Mouse (Mus musculus) embryonic facial prominence, embryonic 12.5 days (tissue): ENCODE measurements around the gene Ccl22. TPM values are rescaled to one million over a fixed set of nuclear protein-coding genes. Genes with fewer than 3 reads are reported as not detected.

Experiments used
- ATAC-seq: fragments of 200-750 bp; cut with Nextera tagmentation; 2 replicates; pipeline ENCODE4 v1.8.0; 2017; ENCODE audit not compliant: insufficient number of reproducible peaks, insufficient read depth, low FRiP score, low TSS enrichment
- H3K27ac ChIP-seq: fragments of 300-500 bp; sonication (generic); 2 replicates; pipeline ENCODE4 v1.5.1; 2016; ENCODE audit warnings: mild to moderate bottlenecking
- H3K27me3 ChIP-seq: fragments of 300-500 bp; sonication (generic); 2 replicates; pipeline ENCODE4 v1.6.1; 2016; ENCODE audit warnings: mild to moderate bottlenecking, moderate library complexity
- H3K36me3 ChIP-seq: fragments of 300-500 bp; sonication (generic); 2 replicates; pipeline ENCODE4 v1.6.1; 2016; ENCODE audit warnings: mild to moderate bottlenecking
- H3K4me1 ChIP-seq: fragments of 300-500 bp; sonication (generic); 2 replicates; pipeline ENCODE4 v1.6.1; 2016
- H3K4me2 ChIP-seq: fragments of 300-500 bp; sonication (generic); replicated peaks from 2 replicates; pipeline ENCODE4 v1.6.1; 2016; ENCODE audit warnings: mild to moderate bottlenecking, moderate library complexity
- H3K4me3 ChIP-seq: fragments of 300-500 bp; sonication (generic); 2 replicates; pipeline ENCODE4 v1.5.1; 2016; ENCODE audit warnings: mild to moderate bottlenecking
- H3K9ac ChIP-seq: fragments of 300-500 bp; sonication (generic); 2 replicates; pipeline ENCODE4 v1.6.1; 2016; ENCODE audit warnings: mild to moderate bottlenecking, moderate library complexity
- H3K9me3 ChIP-seq: fragments of 300-500 bp; sonication (generic); 2 replicates; pipeline ENCODE4 v1.6.1; 2016; ENCODE audit warnings: mild to moderate bottlenecking, moderate library complexity
- WGBS: fragments of 180-500 bp; shearing (Covaris S2); methylation state at CpG from one replicate; pipeline ENCODE4 v1.1.7; 2016; 5-methylcytosine and 5-hydroxymethylcytosine counted together
- polyA plus RNA-seq: library from polyadenylated mRNA; unstranded; fragments of >200 nt; fragmentation: Nextera tagmentation; extraction: Ambion mirVana; gene quantifications from 2 replicates; pipeline ENCODE4 v1.2.1, GENCODE M21; 2016

Ccl22 gene
- not detected in 2 replicates for polyA plus RNA-seq

- Histone ChIP-seq H3K4me1 (0 out of 2 replicates have a peak, but pooled peaks cover 2% of the 10 kb centered on the region), H3K27ac (no peak within 1 kb of the TSS), H3K9ac (no peak within 1 kb of the TSS), H3K4me3 (no peak within 1 kb of the TSS), H3K36me3 (no peaks in the 10 kb centered on the region), H3K27me3 (no peaks in the 10 kb centered on the region), H3K4me2 (no peak within 1 kb of the TSS), H3K9me3 (no peaks in the 10 kb centered on the region)
- 88% methylated on average over 7 of the region's 7 CpGs for WGBS
- ATAC-seq: no peak
Observed at GRCm38 (mm10) chr8:94745476-94746184, at the start of gene Ccl22. Gene Ccl22, plus strand, starts transcription at chr8:94745590.

- Histone ChIP-seq H3K9me3 (no peaks in the 10 kb centered on the region), H3K9ac (no peak within 1 kb of the TSS), H3K4me1 (peaks cover 13% of the 10 kb centered on the region), H3K36me3 (no peaks in the 10 kb centered on the region), H3K4me2 (peak within 1 kb of the TSS; percentile 86), H3K4me3 (peak within 1 kb of the TSS; percentile 44), H3K27ac (no peak within 1 kb of the TSS), H3K27me3 (peaks cover 64% of the 10 kb centered on the region)
- under 1% methylated on average over 41 of the region's 41 CpGs for WGBS
- peak; percentile 43; the same call in 1 of the 2 replicates for ATAC-seq
Observed at GRCm38 (mm10) chr8:94695994-94696384, 49.4 kb upstream of the Ccl22 start, which contains the start of gene Pllp. Gene Pllp, minus strand, starts transcription at chr8:94696278.

GRCm38 (mm10) chr8:94696566-94696965, 48.8 kb upstream of the Ccl22 start:
- H3K9ac ChIP-seq: no peak overlapping the region
- no peaks in the 10 kb centered on the region for H3K36me3 ChIP-seq
- H3K4me2 ChIP-seq: peak overlapping the region; percentile 86
- H3K27ac ChIP-seq: no peak overlapping the region
- H3K27me3 ChIP-seq: peaks cover 64% of the 10 kb centered on the region
- WGBS: 39% methylated on average over 3 of the region's 3 CpGs
- H3K9me3 ChIP-seq: no peaks in the 10 kb centered on the region
- no peak for ATAC-seq
- H3K4me3 ChIP-seq: peak overlapping the region; percentile 44
- H3K4me1 ChIP-seq: peaks cover 13% of the 10 kb centered on the region

GRCm38 (mm10) chr8:94697956-94698355, 47.4 kb upstream of the Ccl22 start:
- H3K36me3 ChIP-seq: no peaks in the 10 kb centered on the region
- H3K27ac ChIP-seq: no peak overlapping the region
- H3K27me3 ChIP-seq: peaks cover 53% of the 10 kb centered on the region
- H3K4me2 ChIP-seq: no peak overlapping the region
- H3K4me1 ChIP-seq: peaks cover 13% of the 10 kb centered on the region
- ATAC-seq: no peak
- H3K9ac ChIP-seq: no peak overlapping the region
- WGBS: 72% methylated on average over 6 of the region's 6 CpGs
- H3K4me3 ChIP-seq: no peak overlapping the region
- no peaks in the 10 kb centered on the region for H3K9me3 ChIP-seq

GRCm38 (mm10) chr8:94699366-94699765, 46.0 kb upstream of the Ccl22 start:
- Histone ChIP-seq H3K27me3 (peaks cover 40% of the 10 kb centered on the region), H3K27ac (no peak overlapping the region), H3K4me1 (peaks cover 13% of the 10 kb centered on the region), H3K9ac (no peak overlapping the region), H3K36me3 (no peaks in the 10 kb centered on the region), H3K4me3 (no peak overlapping the region), H3K4me2 (no peak overlapping the region), H3K9me3 (no peaks in the 10 kb centered on the region)
- 67% methylated on average over 16 of the region's 16 CpGs for WGBS
- no peak for ATAC-seq

GRCm38 (mm10) chr8:94700421-94700935, 44.9 kb upstream of the Ccl22 start:
- Histone ChIP-seq H3K9me3 (no peaks in the 10 kb centered on the region), H3K4me1 (peaks cover 10% of the 10 kb centered on the region), H3K4me2 (no peak overlapping the region), H3K9ac (no peak overlapping the region), H3K27me3 (peaks cover 29% of the 10 kb centered on the region), H3K36me3 (no peaks in the 10 kb centered on the region), H3K4me3 (no peak overlapping the region), H3K27ac (no peak overlapping the region)
- ATAC-seq: no peak
- 90% methylated on average over 4 of the region's 4 CpGs for WGBS

DNA sequence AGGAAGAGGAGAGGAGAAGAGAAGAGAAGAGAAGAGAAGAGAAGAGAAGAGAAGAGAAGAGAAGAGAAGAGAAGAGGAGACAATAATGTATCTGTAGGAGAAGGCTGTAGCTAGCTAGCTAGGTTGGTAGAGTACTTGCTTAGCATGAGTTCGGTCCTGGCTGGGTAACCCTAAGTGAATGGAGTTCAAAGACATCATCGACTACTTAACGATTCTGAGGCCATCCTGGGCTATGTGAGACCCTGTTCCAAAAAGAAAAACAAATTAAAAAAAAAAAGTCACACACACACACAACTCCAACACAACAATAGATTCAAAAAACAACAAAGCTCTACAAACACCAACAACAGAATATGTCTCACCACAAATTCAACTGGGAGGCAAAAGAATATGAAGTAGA, 43.2 kb upstream of the Ccl22 start:
- no peaks in the 10 kb centered on the region for H3K36me3 ChIP-seq
- H3K27ac ChIP-seq: no peak overlapping the region
- no peaks in the 10 kb centered on the region for H3K4me1 ChIP-seq
- 68% methylated on average over 3 of the region's 3 CpGs for WGBS
- no peak overlapping the region for H3K9ac ChIP-seq
- peak overlapping the region; percentile 52 for H3K4me2 ChIP-seq
- ATAC-seq: no peak
- H3K4me3 ChIP-seq: peak overlapping the region; percentile 49; the same call in 1 of the 2 replicates
- peaks cover 12% of the 10 kb centered on the region for H3K27me3 ChIP-seq
- no peaks in the 10 kb centered on the region for H3K9me3 ChIP-seq

DNA sequence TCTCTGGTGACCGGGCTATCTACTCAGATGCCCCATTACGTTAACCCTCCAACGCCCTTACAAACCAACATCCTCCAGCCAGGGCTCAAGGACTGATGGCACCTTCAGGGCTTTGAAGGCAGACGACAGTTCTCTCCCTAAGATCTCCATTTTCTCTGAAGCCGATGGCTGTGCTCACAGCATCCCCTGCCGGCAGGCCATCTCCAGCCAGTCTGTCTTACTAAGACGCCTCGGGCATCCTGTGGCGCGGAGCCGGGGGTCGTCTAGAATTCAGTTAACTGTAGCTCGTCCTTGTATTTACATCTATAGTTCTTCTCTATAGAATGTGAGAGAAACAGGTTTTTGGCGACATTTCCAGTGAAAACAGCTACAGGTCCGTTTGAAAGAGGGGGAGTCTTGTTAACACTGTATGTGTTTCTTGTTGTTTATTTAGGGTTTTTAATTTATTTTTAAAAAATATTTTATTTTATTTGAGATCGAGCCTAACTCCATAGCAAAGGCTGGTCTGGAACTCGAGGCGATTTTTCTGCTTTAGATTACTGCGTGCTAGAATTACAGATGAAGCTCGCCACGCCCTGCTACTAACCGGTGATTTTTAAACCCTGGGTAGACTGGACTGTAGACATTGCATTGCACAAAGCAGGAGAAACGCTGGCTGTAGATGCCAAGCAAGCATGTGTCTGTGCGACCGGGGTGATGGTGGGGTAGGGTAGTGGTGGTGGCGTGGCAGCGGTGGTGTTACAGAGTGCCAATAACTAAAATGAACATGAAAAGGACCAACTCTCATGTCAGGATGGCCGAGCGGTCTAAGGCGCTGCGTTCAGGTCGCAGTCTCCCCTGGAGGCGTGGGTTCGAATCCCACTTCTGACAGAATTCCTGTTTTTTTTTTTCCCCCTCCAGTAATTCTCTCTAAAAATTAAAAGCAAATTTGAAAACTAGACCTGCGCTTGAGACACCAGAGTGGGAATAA, 42.3 kb upstream of the Ccl22 start:
- no peak overlapping the region for H3K27ac ChIP-seq
- H3K4me3 ChIP-seq: peak overlapping the region; percentile 49
- ATAC-seq: peak; percentile 84
- peak overlapping the region; percentile 52 for H3K4me2 ChIP-seq
- H3K27me3 ChIP-seq: peaks cover 5% of the 10 kb centered on the region
- no peaks in the 10 kb centered on the region for H3K9me3 ChIP-seq
- under 1% methylated on average over 35 of the region's 35 CpGs for WGBS
- peak overlapping the region; percentile 15; the same call in 1 of the 2 replicates for H3K9ac ChIP-seq
- no peaks in the 10 kb centered on the region for H3K4me1 ChIP-seq
- no peaks in the 10 kb centered on the region for H3K36me3 ChIP-seq

DNA sequence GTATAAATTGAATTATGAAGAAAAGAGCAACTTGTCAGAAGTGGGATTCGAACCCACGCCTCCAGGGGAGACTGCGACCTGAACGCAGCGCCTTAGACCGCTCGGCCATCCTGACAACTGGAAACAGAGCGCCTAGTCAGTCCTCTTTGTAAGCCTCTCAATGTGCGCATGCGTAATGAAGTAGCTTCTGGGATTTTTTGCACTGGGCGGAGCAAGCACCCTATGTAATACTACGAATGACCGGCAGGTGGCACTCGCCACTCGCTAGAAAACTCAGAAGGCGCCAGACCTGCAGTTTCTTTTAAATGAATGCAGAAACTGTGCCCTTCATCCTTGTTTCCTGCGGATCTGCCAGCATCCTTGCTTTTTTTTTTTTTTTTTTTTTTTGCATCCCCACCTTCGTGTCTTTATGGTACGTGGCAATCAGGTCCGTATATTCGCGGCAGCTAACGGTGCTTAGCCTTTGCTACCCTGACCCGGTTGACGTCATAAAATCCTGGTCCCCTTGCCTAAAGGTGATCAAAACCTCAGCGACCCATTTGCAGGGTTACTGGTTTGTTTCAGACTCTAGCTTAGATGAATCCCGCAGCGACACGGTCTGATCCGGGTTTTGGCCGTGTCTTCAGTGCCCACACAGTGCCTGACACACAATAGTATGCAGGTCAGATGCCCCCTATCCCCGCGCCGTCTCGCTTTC, 41.3 kb upstream of the Ccl22 start:
- H3K4me2 ChIP-seq: peak overlapping the region; percentile 64
- 0 out of 2 replicates have a peak, but pooled peaks cover 1% of the 10 kb centered on the region for H3K27me3 ChIP-seq
- peak overlapping the region; percentile 43 for H3K4me3 ChIP-seq
- no peaks in the 10 kb centered on the region for H3K9me3 ChIP-seq
- no peaks in the 10 kb centered on the region for H3K4me1 ChIP-seq
- no peak overlapping the region for H3K27ac ChIP-seq
- H3K36me3 ChIP-seq: no peaks in the 10 kb centered on the region
- ATAC-seq: peak; percentile 86
- peak overlapping the region; percentile 55 for H3K9ac ChIP-seq
- WGBS: under 1% methylated on average over 35 of the region's 35 CpGs

GRCm38 (mm10) chr8:94704669-94704984, 40.8 kb upstream of the Ccl22 start:
- H3K4me2 ChIP-seq: peak overlapping the region; percentile 64
- no peak overlapping the region for H3K27ac ChIP-seq
- H3K9ac ChIP-seq: peak overlapping the region; percentile 55
- WGBS: 20% methylated on average over 9 of the region's 9 CpGs
- ATAC-seq: no peak
- H3K36me3 ChIP-seq: no peaks in the 10 kb centered on the region
- H3K4me3 ChIP-seq: peak overlapping the region; percentile 43
- no peaks in the 10 kb centered on the region for H3K27me3 ChIP-seq
- H3K9me3 ChIP-seq: no peaks in the 10 kb centered on the region
- 0 out of 2 replicates have a peak, but pooled peaks cover 3% of the 10 kb centered on the region for H3K4me1 ChIP-seq

DNA sequence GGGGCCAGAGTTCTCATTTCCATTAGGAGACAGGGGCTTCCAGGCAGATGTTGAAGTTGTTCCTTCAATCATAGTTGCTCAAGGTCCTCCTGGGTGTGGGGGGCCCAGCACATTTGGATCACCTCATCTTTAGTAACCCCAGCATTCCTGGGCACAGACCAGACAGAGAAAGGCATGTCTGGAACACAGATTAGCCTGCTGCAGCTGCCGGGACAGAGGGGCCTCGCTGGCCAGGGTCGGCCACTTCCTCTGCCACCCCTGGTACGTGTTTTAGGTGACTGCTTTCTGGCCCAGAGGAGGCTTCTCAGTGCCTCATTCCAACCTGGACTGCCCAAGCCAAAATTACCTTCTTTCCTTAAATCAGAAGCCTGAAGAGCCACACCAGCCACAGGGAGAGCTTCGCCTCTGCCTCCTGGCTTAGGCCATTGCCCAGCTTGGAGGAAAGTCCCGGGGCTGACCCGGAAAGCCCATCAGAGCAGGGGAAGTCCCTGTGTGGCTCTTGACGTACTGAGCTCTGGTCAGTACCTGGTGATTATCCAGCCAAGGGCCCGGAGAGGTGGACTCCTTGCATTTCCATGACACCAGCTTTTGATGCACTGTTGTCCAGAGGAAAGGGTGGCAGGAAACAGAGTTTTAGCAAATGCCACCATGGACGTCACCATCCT, 39.7 kb upstream of the Ccl22 start:
- Histone ChIP-seq H3K36me3 (no peaks in the 10 kb centered on the region), H3K9ac (no peak overlapping the region), H3K4me1 (0 out of 2 replicates have a peak, but pooled peaks cover 5% of the 10 kb centered on the region), H3K4me2 (no peak overlapping the region), H3K27me3 (no peaks in the 10 kb centered on the region), H3K9me3 (no peaks in the 10 kb centered on the region), H3K4me3 (no peak overlapping the region), H3K27ac (no peak overlapping the region)
- no peak for ATAC-seq
- 81% methylated on average over 10 of the region's 10 CpGs for WGBS
